Mouse (Mus musculus) embryonic facial prominence, embryonic 11.5 days (tissue): ENCODE measurements around the gene Pex10. TPM values are rescaled to one million over a fixed set of nuclear protein-coding genes. Genes with fewer than 3 reads are reported as not detected.

Experiments used
- ATAC-seq: fragments of 200-750 bp; cut with Nextera tagmentation; replicated peaks from 2 replicates; pipeline ENCODE4 v1.8.0; 2017; ENCODE audit warnings: low read depth; ENCODE audit not compliant: insufficient number of reproducible peaks, low FRiP score, low TSS enrichment
- DNase-seq: peaks from one replicate; pipeline ENCODE4 v3.0.0-alpha.2; 2015; ENCODE audit warnings: low spot score
- H3K27ac ChIP-seq: fragments of 300-500 bp; sonication (generic); replicated peaks from 2 replicates; pipeline ENCODE4 v1.5.1; 2014; ENCODE audit warnings: mild to moderate bottlenecking, low read depth, low read length, control low read depth
- H3K27me3 ChIP-seq: fragments of 300-500 bp; sonication (generic); 2 replicates; pipeline ENCODE4 v1.6.1; 2014; ENCODE audit warnings: mild to moderate bottlenecking, low read length, moderate library complexity, mixed read lengths; ENCODE audit not compliant: control insufficient read depth, insufficient read depth
- H3K36me3 ChIP-seq: fragments of 300-500 bp; sonication (generic); replicated peaks from 2 replicates; pipeline ENCODE4 v1.6.1; 2014; ENCODE audit warnings: low read depth, mild to moderate bottlenecking, low read length, moderate library complexity, mixed read lengths; ENCODE audit not compliant: control insufficient read depth, insufficient read depth
- H3K4me1 ChIP-seq: fragments of 300-500 bp; sonication (generic); 2 replicates; pipeline ENCODE4 v1.6.1; 2014; ENCODE audit warnings: low read length, mixed read lengths; ENCODE audit not compliant: control insufficient read depth, insufficient read depth
- H3K4me2 ChIP-seq: fragments of 300-500 bp; sonication (generic); 2 replicates; pipeline ENCODE4 v1.6.1; 2014; ENCODE audit warnings: low read depth, mild to moderate bottlenecking, control low read depth, low read length, moderate library complexity
- H3K4me3 ChIP-seq: fragments of 300-500 bp; sonication (generic); 2 replicates; pipeline ENCODE4 v1.5.1; 2014; ENCODE audit warnings: low read depth, low read length, control low read depth
- H3K9ac ChIP-seq: fragments of 300-500 bp; sonication (generic); replicated peaks from 2 replicates; pipeline ENCODE4 v1.6.1; 2014; ENCODE audit warnings: mild to moderate bottlenecking, control low read depth, low read length
- H3K9me3 ChIP-seq: fragments of 300-500 bp; sonication (generic); replicated peaks from 2 replicates; pipeline ENCODE4 v1.6.1; 2016; ENCODE audit warnings: mild to moderate bottlenecking, low read length, inconsistent platforms, mixed read lengths; ENCODE audit not compliant: control insufficient read depth
- WGBS: fragments of 180-500 bp; shearing (Covaris S2); extraction: QIAGEN DNeasy Blood & Tissue Kit; methylation state at CpG from one replicate; pipeline ENCODE4 v1.1.7; 2014; 5-methylcytosine and 5-hydroxymethylcytosine counted together
- polyA plus RNA-seq: library from polyadenylated mRNA; unstranded; fragments of >200 nt; fragmentation: Nextera tagmentation; extraction: Ambion mirVana; gene quantifications from 2 replicates; pipeline ENCODE4 v1.2.1, GENCODE M21; 2014

The Pex10 gene
- polyA plus RNA-seq, 1 experiment from 2014 or later = 7.4 TPM

DNA sequence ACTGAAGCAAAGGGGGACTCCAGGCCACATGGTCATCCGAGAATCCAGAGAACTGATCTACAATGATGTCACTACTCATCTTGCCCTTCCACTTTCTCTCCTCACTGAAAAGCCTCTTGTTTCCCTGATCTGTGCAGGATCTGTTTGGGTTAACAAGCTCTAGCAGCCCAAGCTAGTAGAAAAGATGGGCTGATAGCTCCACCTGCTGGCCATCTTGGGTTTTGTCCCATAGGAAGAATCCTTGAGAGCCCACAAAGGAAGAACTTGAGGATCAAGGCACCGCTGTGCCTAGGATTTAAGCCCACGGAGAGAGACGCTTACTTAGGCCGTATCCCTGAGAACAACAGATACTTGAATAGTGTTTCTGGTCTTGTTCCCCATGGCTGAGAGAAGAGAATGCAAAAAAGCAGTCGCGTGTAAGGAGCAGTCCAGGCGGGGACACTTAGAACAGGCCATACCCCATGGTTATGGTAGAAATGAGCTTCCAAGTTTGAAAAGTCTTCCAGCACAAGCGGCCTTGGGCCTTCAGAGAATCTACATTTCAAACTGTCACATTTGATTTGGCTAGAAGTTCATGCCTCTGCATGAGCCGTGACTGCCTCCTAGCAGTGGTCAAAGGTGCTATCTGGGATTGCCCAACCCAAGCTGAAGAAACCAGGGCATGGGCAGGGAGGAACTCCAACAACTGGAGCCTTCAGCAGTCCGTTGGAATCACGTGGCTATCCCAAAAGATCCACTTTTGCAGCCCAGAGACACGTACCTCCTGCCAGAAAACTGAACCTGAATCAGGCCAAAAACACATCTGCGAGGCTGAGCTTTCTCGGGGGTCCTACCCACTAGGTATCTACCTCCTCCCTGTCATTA lies 614 bp upstream of the Pex10 start:
- ATAC-seq (peak; percentile 54), DNase-seq (peak; percentile 98)
- Histone ChIP-seq H3K4me2 (peak overlapping the region; percentile 8), H3K4me3 (peak overlapping the region; percentile 65), H3K4me1 (peaks cover 3% of the 10 kb centered on the region; the same call in 1 of the 2 replicates), H3K27me3 (no peaks in the 10 kb centered on the region), H3K9me3 (no peaks in the 10 kb centered on the region), H3K36me3 (peaks cover 4% of the 10 kb centered on the region), H3K9ac (no peak overlapping the region), H3K27ac (0 out of 2 replicates have a peak overlapping the region, but pooled peaks have one; percentile 1)
- 4% methylated on average over 15 of the region's 15 CpGs for WGBS

DNA sequence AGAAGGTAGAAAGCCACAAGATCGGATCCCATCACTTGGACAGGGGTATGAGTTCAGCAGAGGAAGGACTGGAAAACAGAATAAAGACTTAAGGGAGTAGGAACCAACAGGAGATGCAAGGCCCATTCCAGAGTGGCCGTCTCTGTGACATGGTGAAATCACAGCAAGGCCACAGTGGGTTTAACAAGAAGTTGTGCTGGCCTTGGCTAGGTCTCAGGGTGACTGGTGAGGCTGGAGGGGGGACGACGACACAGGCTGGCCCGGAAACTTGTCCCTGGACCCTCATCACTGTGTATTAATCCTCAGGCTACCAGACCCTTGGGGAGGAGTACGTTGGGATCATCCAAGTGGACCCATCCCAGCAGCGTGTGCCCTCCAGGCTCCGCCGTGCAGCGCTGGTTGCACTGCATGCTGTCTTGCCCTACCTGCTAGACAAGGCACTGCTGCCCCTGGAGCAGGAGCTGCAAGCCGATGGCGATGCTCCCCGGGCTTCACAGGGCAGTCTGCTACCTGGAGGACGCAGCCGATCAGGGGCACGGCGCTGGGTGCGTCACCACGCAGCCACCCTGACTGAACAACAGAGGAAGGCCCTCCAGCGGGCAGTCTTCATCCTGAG lies 1.6 kb downstream of the Pex10 start:
- Histone ChIP-seq H3K9ac (0 out of 2 replicates have a peak overlapping the region, but pooled peaks have one; percentile 6), H3K9me3 (no peaks in the 10 kb centered on the region), H3K4me1 (peaks cover 3% of the 10 kb centered on the region; the same call in 1 of the 2 replicates), H3K36me3 (peaks cover 9% of the 10 kb centered on the region), H3K27me3 (no peaks in the 10 kb centered on the region), H3K4me3 (no peak overlapping the region), H3K27ac (no peak overlapping the region), H3K4me2 (no peak overlapping the region)
- whole genome bisulfite sequencing = 93% methylated on average over 19 of the region's 20 CpGs
- ATAC-seq (no peak), DNase-seq (no peak)

DNA sequence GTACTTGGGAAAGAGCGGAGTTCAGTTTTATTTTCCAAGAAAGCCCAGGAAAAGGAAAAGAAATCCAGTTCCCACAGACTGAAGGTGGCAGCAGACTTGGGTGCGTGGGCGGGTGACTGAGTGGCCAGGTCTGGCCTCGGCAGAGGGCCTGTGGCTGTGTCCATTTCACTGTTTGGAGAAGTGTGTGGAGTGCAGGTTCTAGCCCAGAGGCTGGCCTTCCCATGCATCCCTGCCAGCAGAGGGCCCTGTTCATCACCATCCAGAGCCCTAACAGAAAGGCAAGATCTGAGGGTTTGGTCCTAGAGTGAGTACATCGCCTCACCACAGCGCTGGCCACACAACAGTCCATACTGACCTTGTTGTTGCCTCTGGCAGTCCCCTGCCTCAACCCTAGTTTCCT lies 2.4 kb downstream of the Pex10 start:
- no peak for ATAC-seq
- Histone ChIP-seq H3K27me3 (no peaks in the 10 kb centered on the region), H3K4me3 (no peak overlapping the region), H3K9me3 (no peaks in the 10 kb centered on the region), H3K27ac (no peak overlapping the region), H3K4me1 (peaks cover 3% of the 10 kb centered on the region; the same call in 1 of the 2 replicates), H3K4me2 (no peak overlapping the region), H3K9ac (no peak overlapping the region), H3K36me3 (peaks cover 9% of the 10 kb centered on the region)
- no peak for DNase-seq
- 91% methylated on average over 6 of the region's 6 CpGs for WGBS

DNA sequence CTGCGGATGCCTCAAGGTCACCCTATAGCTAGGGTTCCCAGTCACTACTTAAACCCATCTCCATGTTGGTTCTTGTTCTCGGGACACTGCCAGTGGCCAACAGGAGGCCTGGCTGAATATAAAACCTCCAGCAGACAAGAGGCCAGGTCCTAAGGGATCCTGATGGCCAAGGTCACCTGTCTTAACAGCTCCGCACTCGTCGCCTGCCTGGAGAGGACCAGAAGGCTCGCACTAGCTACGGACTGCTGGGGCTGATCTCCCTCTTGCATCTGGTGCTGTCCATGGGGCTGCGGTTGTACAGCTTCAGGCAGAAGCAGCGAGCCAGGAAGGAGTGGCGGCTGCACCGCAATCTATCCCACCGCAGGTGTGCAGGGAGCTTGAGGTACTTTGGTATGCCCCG lies 3.4 kb downstream of the Pex10 start:
- Histone ChIP-seq H3K4me3 (no peak overlapping the region), H3K9ac (no peak overlapping the region), H3K36me3 (peaks cover 11% of the 10 kb centered on the region), H3K4me1 (peaks cover 3% of the 10 kb centered on the region; the same call in 1 of the 2 replicates), H3K27ac (no peak overlapping the region), H3K4me2 (no peak overlapping the region), H3K27me3 (no peaks in the 10 kb centered on the region), H3K9me3 (no peaks in the 10 kb centered on the region)
- ATAC-seq = no peak
- DNase-seq = no peak
- 93% methylated on average over 13 of the region's 13 CpGs for WGBS

DNA sequence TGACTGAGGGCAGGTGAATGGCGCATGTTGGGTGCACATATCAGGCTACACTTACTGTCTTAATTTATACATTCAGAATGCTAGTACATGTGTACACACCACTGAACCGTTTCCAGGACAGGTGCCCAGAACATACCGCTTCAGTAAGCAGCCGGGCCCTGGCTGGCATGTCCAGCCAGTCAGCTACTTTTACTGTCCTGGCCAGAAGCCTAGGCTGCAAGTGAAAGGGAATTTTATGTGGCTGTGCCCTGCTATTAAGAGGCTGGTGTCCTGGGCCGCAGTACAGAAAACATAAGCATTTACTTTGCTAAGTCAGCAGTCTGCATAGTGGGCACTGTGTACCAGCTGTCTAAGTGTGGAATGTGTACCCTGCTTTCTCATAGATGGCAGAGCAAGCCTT lies 4.1 kb downstream of the Pex10 start:
- H3K9me3 ChIP-seq = no peaks in the 10 kb centered on the region
- peaks cover 3% of the 10 kb centered on the region; the same call in 1 of the 2 replicates for H3K4me1 ChIP-seq
- no peak for DNase-seq
- no peak for ATAC-seq
- H3K36me3 ChIP-seq = peaks cover 11% of the 10 kb centered on the region
- H3K4me2 ChIP-seq = no peak overlapping the region
- WGBS = 93% methylated on average over 5 of the region's 5 CpGs
- H3K9ac ChIP-seq = no peak overlapping the region
- no peak overlapping the region for H3K4me3 ChIP-seq
- no peaks in the 10 kb centered on the region for H3K27me3 ChIP-seq
- no peak overlapping the region for H3K27ac ChIP-seq

DNA sequence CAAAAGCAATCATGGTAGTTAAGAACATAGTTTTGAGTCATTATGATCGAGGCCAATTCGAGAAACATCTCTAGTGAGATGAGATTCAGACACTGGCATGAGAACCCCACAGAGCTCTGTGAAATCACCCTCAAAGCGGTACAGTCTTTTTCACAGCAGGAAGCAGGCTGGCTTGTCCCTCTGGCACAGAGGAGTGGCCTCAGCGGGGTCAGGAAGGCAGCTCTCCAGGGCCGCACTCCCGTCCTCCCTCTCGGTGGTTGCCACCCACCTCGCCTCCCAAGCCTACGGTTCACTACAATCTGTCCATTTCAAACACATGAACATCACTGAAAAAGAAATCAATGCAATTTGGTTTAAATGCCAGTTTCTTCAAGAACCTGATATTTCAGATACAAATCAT lies 7.6 kb downstream of the Pex10 start:
- ATAC-seq = no peak
- Histone ChIP-seq H3K27ac (no peak overlapping the region), H3K27me3 (no peaks in the 10 kb centered on the region), H3K9ac (no peak overlapping the region), H3K4me1 (no peaks in the 10 kb centered on the region), H3K4me3 (no peak overlapping the region), H3K9me3 (no peaks in the 10 kb centered on the region), H3K4me2 (no peak overlapping the region), H3K36me3 (peaks cover 12% of the 10 kb centered on the region)
- no peak for DNase-seq
- WGBS = 78% methylated on average over 9 of the region's 9 CpGs

DNA sequence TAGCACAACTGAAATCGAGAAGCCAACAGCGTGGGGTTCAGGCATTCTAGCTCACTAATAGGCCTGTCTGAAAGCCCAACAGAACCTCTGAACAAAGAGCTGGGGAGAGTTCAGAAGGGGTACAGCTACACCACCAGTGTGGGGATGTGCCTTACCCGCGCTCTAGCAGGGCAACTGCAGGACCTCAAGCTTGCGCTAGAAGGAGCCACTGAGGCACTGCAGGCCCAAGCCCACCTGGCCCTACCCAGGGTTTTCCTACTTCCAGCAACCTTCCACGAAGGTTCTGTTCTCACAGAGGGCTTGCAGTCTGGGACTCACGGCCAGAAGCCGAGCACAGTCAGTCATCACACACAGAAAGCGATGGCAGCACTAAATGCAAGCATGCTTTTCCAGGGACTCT lies 8.3 kb downstream of the Pex10 start:
- DNase-seq (no peak), ATAC-seq (no peak)
- Histone ChIP-seq H3K9me3 (no peaks in the 10 kb centered on the region), H3K4me2 (no peak overlapping the region), H3K4me3 (no peak overlapping the region), H3K27ac (no peak overlapping the region), H3K27me3 (no peaks in the 10 kb centered on the region), H3K9ac (no peak overlapping the region), H3K36me3 (peaks cover 17% of the 10 kb centered on the region), H3K4me1 (no peaks in the 10 kb centered on the region)
- 91% methylated on average over 9 of the region's 9 CpGs for WGBS

DNA sequence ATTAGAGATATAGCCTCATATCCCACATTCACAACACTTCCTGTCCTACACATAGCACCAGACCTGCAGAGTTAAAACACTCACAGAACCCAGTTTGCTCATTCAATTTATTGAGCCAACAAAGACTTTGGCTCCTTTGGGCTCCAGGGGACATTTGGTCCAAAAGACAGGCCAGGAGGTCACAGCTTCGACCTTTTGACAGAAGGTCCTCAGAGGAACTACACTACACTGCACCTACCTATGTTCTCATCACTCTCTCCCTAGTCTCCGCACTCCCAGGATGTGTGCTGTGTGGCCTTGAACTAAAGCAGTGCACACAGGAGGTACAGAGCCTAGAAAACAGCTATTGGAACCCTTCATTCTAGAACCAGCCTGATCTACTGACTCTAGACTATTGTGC lies 9.0 kb downstream of the Pex10 start:
- Histone ChIP-seq H3K27me3 (no peaks in the 10 kb centered on the region), H3K36me3 (peaks cover 20% of the 10 kb centered on the region), H3K27ac (no peak overlapping the region), H3K9ac (no peak overlapping the region), H3K4me3 (no peak overlapping the region), H3K9me3 (no peaks in the 10 kb centered on the region), H3K4me2 (no peak overlapping the region), H3K4me1 (no peaks in the 10 kb centered on the region)
- WGBS = 100% methylated on average over 2 of the region's 2 CpGs
- no peak for ATAC-seq
- no peak for DNase-seq
